Mouse (Mus musculus) bone marrow, adult 2 months (tissue): ENCODE data around the gene Pkn2.

Source experiments
- CTCF ChIP-seq: fragments of 200-500 bp; IDR thresholded peaks from 2 replicates; pipeline ENCODE4 v1.5.1; 2011; ENCODE audit warnings: low read length, control low read depth; ENCODE audit not compliant: control insufficient read depth, insufficient read depth
- POLR2A ChIP-seq: fragments of 200-500 bp; IDR thresholded peaks from 2 replicates; pipeline ENCODE4 v1.6.1; 2011; ENCODE audit warnings: low read depth, mild to moderate bottlenecking, control low read depth, low read length, borderline replicate concordance; ENCODE audit not compliant: control insufficient read depth

DNA sequence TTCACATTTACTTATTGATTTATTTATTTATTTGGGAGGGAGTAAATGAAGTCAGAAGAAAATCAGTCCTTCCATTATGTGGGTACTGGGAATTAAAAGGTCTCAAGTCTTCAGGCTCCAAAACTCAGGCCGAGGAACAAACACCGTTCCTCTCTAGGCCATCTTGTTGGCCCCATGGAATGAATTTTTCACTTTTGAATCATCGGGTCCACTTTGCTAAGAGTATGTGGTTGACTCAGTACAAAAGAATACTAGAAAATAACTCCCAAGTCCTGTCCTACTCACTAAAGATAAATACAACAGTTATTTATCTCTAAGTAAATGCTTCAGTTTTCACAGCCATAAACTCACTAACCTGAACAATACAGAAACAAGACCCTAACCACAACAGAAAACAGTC, 28.9 kb downstream of the Pkn2 start:
- TF ChIP-seq POLR2A (no peak), CTCF (no peak)
